Mouse (Mus musculus) neural tube, embryonic 13.5 days (tissue): ENCODE results near the gene Cdk12. TPM values are rescaled to one million over a fixed set of nuclear protein-coding genes. Genes with fewer than 3 reads are reported as not detected.

ENCODE experiments used
- ATAC-seq: fragments of 200-750 bp; cut with Nextera tagmentation; 2 replicates; pipeline ENCODE4 v1.8.0; 2017; ENCODE audit warnings: low read depth, mild to moderate bottlenecking, moderate TSS enrichment, moderate library complexity
- H3K27ac ChIP-seq: fragments of 300-500 bp; sonication (generic); replicated peaks from 2 replicates; pipeline ENCODE4 v1.5.1; 2015; ENCODE audit warnings: moderate library complexity, mild to moderate bottlenecking, inconsistent platforms
- H3K27me3 ChIP-seq: fragments of 300-500 bp; sonication (generic); 2 replicates; pipeline ENCODE4 v1.6.1; 2015; ENCODE audit warnings: mild to moderate bottlenecking, inconsistent platforms
- H3K36me3 ChIP-seq: fragments of 300-500 bp; sonication (generic); 2 replicates; pipeline ENCODE4 v1.6.1; 2015; ENCODE audit warnings: mild to moderate bottlenecking, inconsistent platforms
- H3K4me1 ChIP-seq: fragments of 300-500 bp; sonication (generic); replicated peaks from 2 replicates; pipeline ENCODE4 v1.6.1; 2015; ENCODE audit warnings: inconsistent platforms
- H3K4me2 ChIP-seq: fragments of 300-500 bp; sonication (generic); 2 replicates; pipeline ENCODE4 v1.6.1; 2015; ENCODE audit warnings: inconsistent platforms, mild to moderate bottlenecking, moderate library complexity
- H3K4me3 ChIP-seq: fragments of 300-500 bp; sonication (generic); 2 replicates; pipeline ENCODE4 v1.5.1; 2015; ENCODE audit warnings: mild to moderate bottlenecking, inconsistent platforms
- H3K9ac ChIP-seq: fragments of 300-500 bp; sonication (generic); 2 replicates; pipeline ENCODE4 v1.6.1; 2015; ENCODE audit warnings: moderate library complexity, mild to moderate bottlenecking, inconsistent platforms
- H3K9me3 ChIP-seq: fragments of 300-500 bp; sonication (generic); 2 replicates; pipeline ENCODE4 v1.6.1; 2016; ENCODE audit warnings: inconsistent platforms
- WGBS: fragments of 180-500 bp; shearing (Covaris S2); methylation state at CpG from one replicate; pipeline ENCODE4 v1.1.7; 2015; 5-methylcytosine and 5-hydroxymethylcytosine counted together
- microRNA-seq: library from miRNA; unstranded; fragments of <30 nt; microRNA quantifications from one replicate; pipeline ENCODE4, GENCODE M21; 2016
- polyA plus RNA-seq: library from polyadenylated mRNA; unstranded; fragments of >200 nt; fragmentation: Nextera tagmentation; extraction: Ambion mirVana; gene quantifications from 2 replicates; pipeline ENCODE4 v1.2.1, GENCODE M21; 2015

Cdk12 gene
- polyA plus RNA-seq, 1 experiment from 2014 or later = 9.6 TPM

GRCm38 (mm10) chr11:98328031-98328370 lies 125.1 kb downstream of the Cdk12 start:
- peak overlapping the region; percentile 54 for H3K4me2 ChIP-seq
- H3K36me3 ChIP-seq = no peaks in the 10 kb centered on the region
- WGBS = under 1% methylated on average over 35 of the region's 35 CpGs
- peaks cover 98% of the 10 kb centered on the region for H3K27me3 ChIP-seq
- no peak for ATAC-seq
- H3K9me3 ChIP-seq = no peaks in the 10 kb centered on the region
- H3K4me3 ChIP-seq = peak overlapping the region; percentile 47
- H3K27ac ChIP-seq = peak overlapping the region; percentile 90
- H3K9ac ChIP-seq = peak overlapping the region; percentile 79
- peaks cover 47% of the 10 kb centered on the region for H3K4me1 ChIP-seq

Small RNA genes within 50 kb of the gene (microRNA-seq; reads per million reads assigned to microRNA genes)
- gene Gm27399 (not detected), gene Mir5119 (not detected)

Other genes starting within 250 kb of the Cdk12 start
- gene Plxdc1, start 216.6 kb upstream of the Cdk12 start, polyA plus RNA-seq = 0.71 and 0.74 TPM in 2 replicates
- gene Arl5c, start 206.9 kb upstream of the Cdk12 start, polyA plus RNA-seq = 5.9 and 8.4 TPM in 2 replicates
- gene Cacnb1, start 180.0 kb upstream of the Cdk12 start, polyA plus RNA-seq = 50.0 and 52.1 TPM in 2 replicates
- gene Rpl19, start 176.3 kb upstream of the Cdk12 start, polyA plus RNA-seq = 660 and 722 TPM in 2 replicates
- 12.5 and 13.9 TPM in 2 replicates for gene Stac2, start 149.6 kb upstream of the Cdk12 start, polyA plus RNA-seq
- gene Fbxl20, start 52.7 kb upstream of the Cdk12 start, polyA plus RNA-seq = 28.2 and 28.5 TPM in 2 replicates
- 60.1 and 66.1 TPM in 2 replicates for gene Med1, start 9.8 kb upstream of the Cdk12 start, polyA plus RNA-seq
- gene Neurod2, start 126.6 kb downstream of the Cdk12 start, polyA plus RNA-seq = 26.4 and 27.0 TPM in 2 replicates
- gene Ppp1r1b, start 145.3 kb downstream of the Cdk12 start, polyA plus RNA-seq = 1.7 and 2.1 TPM in 2 replicates
- gene Stard3, start 155.3 kb downstream of the Cdk12 start, polyA plus RNA-seq = 39.7 and 41.1 TPM in 2 replicates
- 0.42 and 2.1 TPM in 2 replicates for gene Tcap, start 180.8 kb downstream of the Cdk12 start, polyA plus RNA-seq
- gene Pnmt, start 183.4 kb downstream of the Cdk12 start, polyA plus RNA-seq = 0.73 and 0.79 TPM in 2 replicates
- 7.4 and 8.7 TPM in 2 replicates for gene Pgap3, start 197.4 kb downstream of the Cdk12 start, polyA plus RNA-seq
- gene Erbb2, start 209.4 kb downstream of the Cdk12 start, polyA plus RNA-seq = 10.4 and 10.9 TPM in 2 replicates
- 239 and 265 TPM in 2 replicates for gene Mien1, start 235.9 kb downstream of the Cdk12 start, polyA plus RNA-seq
- 0.47 and 0.80 TPM in 2 replicates for gene Grb7, start 243.3 kb downstream of the Cdk12 start, polyA plus RNA-seq